ENCODE assay signal across 9 mouse cellular contexts in the genomic region with DNA sequence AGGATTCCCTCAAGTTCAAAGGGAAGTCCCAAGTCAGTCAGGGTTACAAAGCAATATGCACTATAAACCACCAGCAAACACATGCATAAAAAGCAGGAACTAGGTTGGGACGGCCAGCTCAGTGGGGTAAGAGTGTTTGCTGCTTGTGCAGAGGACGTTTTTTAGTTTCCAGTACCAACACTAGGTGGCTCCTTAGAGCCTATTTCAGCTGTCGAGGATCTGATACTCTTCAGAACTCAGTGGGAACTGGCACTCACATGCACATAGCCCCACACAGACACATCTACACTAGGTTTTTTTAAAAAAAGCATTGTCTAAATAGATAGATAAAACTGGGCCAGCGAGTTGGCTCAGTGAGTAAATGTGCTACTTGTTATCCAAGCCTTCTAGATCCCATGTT. TPM values are rescaled to one million over a fixed set of nuclear protein-coding genes. Genes with fewer than 3 reads are reported as not detected.
DNase-seq lines count a peak whose midpoint lies in the region; TF ChIP-seq lines count a peak whose summit lies in the region.
"Had no signal": no experiment of that assay in that cellular context is flagged by ENCODE, and none has a peak within 500 bp of the region (broad histone marks: within the 10 kb centered on the region; RNA-seq: fewer than 3 reads in every experiment).

No protein-coding gene starts in this region.

- peak in 1 of 2 experiments; percentile 15 for DNase-seq in heart, adult 2 months
- DNase-seq in heart, adult 9 months (ENCODE audit: low spot score in 2 of 2): no peak
- no peak for DNase-seq in spleen, adult 2 months (ENCODE audit: low read depth in 1 of 2, low spot score in 2 of 2)
- DNase-seq in spleen, postnatal 10 days (ENCODE audit: low spot score in 2 of 2): no peak
- peak; percentile 46 for DNase-seq in kidney, postnatal 10 days
- DNase-seq in retina, embryonic 14.5 days (ENCODE audit: low spot score): peak; percentile 61
- no peak for DNase-seq in urinary bladder, adult 2 months (ENCODE audit: low spot score)

- H3K27ac ChIP-seq in heart, adult 2 months: no peak overlapping the region
- H3K27ac ChIP-seq in spleen, adult 2 months (ENCODE audit: insufficient read depth, low read length): no peak overlapping the region
- H3K27ac ChIP-seq in cortical plate, adult 2 months (ENCODE audit: insufficient read depth, low read length): no peak overlapping the region
- H3K27ac ChIP-seq: neural tube, embryonic 13.5 days had no signal

- no peaks in the 10 kb centered on the region for H3K27me3 ChIP-seq in heart, adult 2 months (ENCODE audit: control insufficient read depth, insufficient read depth, low read length)
- H3K27me3 ChIP-seq in spleen, adult 2 months (ENCODE audit: control insufficient read depth, insufficient read depth, low read length): no peaks in the 10 kb centered on the region
- H3K27me3 ChIP-seq: neural tube, embryonic 13.5 days had no signal

- no peak for TF ChIP-seq EP300 in heart, adult 2 months (IDR thresholded peaks at IDR 0.05; ENCODE audit: insufficient read depth, low read depth, low read length)

- no peaks in the 10 kb centered on the region for H3K4me1 ChIP-seq in heart, adult 2 months (ENCODE audit: control insufficient read depth, insufficient read depth, low read length)
- H3K4me1 ChIP-seq in spleen, adult 2 months (ENCODE audit: control insufficient read depth, insufficient read depth, insufficient read length): no peaks in the 10 kb centered on the region
- H3K4me1 ChIP-seq in cortical plate, adult 2 months (ENCODE audit: control insufficient read depth, insufficient read depth, low read length): no peaks in the 10 kb centered on the region
- H3K4me1 ChIP-seq: neural tube, embryonic 13.5 days had no signal

- TF ChIP-seq POLR2A in heart, adult 2 months (IDR thresholded peaks at IDR 0.05; ENCODE audit: insufficient read depth, low read depth, low read length): no peak
- no peak for TF ChIP-seq POLR2A in spleen, adult 2 months (IDR thresholded peaks at IDR 0.05; ENCODE audit: low read depth, low read length)
- TF ChIP-seq POLR2A in cortical plate, adult 2 months (IDR thresholded peaks at IDR 0.05; ENCODE audit: extremely low read depth, insufficient read depth, low read length): no peak

- H3K4me3 ChIP-seq in heart, adult 2 months: no peak overlapping the region
- no peak overlapping the region for H3K4me3 ChIP-seq in spleen, adult 2 months (ENCODE audit: extremely low read depth, insufficient read depth, insufficient read length)
- no peak overlapping the region for H3K4me3 ChIP-seq in cortical plate, adult 2 months (ENCODE audit: insufficient read depth, low read length)
- H3K4me3 ChIP-seq: neural tube, embryonic 13.5 days had no signal

- no peaks in the 10 kb centered on the region for H3K79me2 ChIP-seq in heart, adult 2 months (replicated peaks; ENCODE audit: control insufficient read depth, insufficient read depth, low read length)

- H3K9ac ChIP-seq in heart, adult 2 months (ENCODE audit: low read depth, low read length): no peak overlapping the region
- H3K9ac ChIP-seq: neural tube, embryonic 13.5 days had no signal

- H3K36me3 ChIP-seq in heart, adult 2 months (ENCODE audit: control insufficient read depth, insufficient read depth, low read length): peaks cover 3% of the 10 kb centered on the region
- peaks cover 19% of the 10 kb centered on the region for H3K36me3 ChIP-seq in spleen, adult 2 months (ENCODE audit: control insufficient read depth, insufficient read depth, low read length)

- WGBS in heart, adult 2 months: 22% methylated on average over 4 of the region's 4 CpGs
- WGBS in spleen, adult 2 months: 42% methylated on average over 4 of the region's 4 CpGs

- peak; percentile 81 for TF ChIP-seq CTCF in heart, adult 2 months (IDR thresholded peaks at IDR 0.05)
- peak; percentile 11; the same call in 1 of the 2 replicates for TF ChIP-seq CTCF in spleen, adult 2 months (IDR thresholded peaks at IDR 0.05; ENCODE audit: extremely low read depth, insufficient read depth, insufficient read length, insufficient replicate concordance)
- TF ChIP-seq CTCF in cortical plate, adult 2 months (IDR thresholded peaks at IDR 0.05; ENCODE audit: extremely low read depth, insufficient read depth, low read length): peak; percentile 66

- intact Hi-C loops in heart, adult 2 months (cut with DNase I): loop anchor here (1.0 kb wide), 1 partner anchor 51 kb away; no protein-coding TSS in a partner anchor

RNA-seq across cellular contexts. Expression of a gene that starts 13.7 kb away (rescaled TPM):
- under 1 TPM; 0.08 to 0.09 TPM for total RNA-seq in heart, adult 2 months (2021)
- polyA plus RNA-seq in heart, adult 2 months (2012; rRNA removed): 0.12 and 0.23 TPM in 2 replicates
- 0.40 and 1.3 TPM in 2 replicates for polyA plus RNA-seq in spleen, adult 2 months (2012; rRNA removed)
- 0.09 and 0.13 TPM in 2 replicates for polyA plus RNA-seq in cortical plate, adult 2 months (2012; rRNA removed)
- polyA plus RNA-seq in urinary bladder, adult 2 months (2012; rRNA removed): 15.9 and 20.4 TPM in 2 replicates

RNA-seq across cellular contexts. Expression of a gene that starts 21.2 kb away (rescaled TPM):
- total RNA-seq in heart, adult 2 months (2021): 100 to 1,000 TPM; 246 to 262 TPM
- 72.1 and 87.2 TPM in 2 replicates for polyA plus RNA-seq in heart, adult 2 months (2012; rRNA removed)
- 66.5 and 90.9 TPM in 2 replicates for polyA plus RNA-seq in spleen, adult 2 months (2012; rRNA removed)
- 75.0 and 77.9 TPM in 2 replicates for polyA plus RNA-seq in cortical plate, adult 2 months (2012; rRNA removed)
- 177 and 227 TPM in 2 replicates for polyA plus RNA-seq in urinary bladder, adult 2 months (2012; rRNA removed)

Comparison
In these comparisons a context has a peak if more than half of its experiments do, and no peak if none do; other contexts are left out.
1. DNase-seq: peak in kidney, postnatal 10 days (single experiment) and retina, embryonic 14.5 days (single experiment); none in heart, adult 9 months (0 of 2), spleen, adult 2 months (0 of 2), spleen, postnatal 10 days (0 of 2) and urinary bladder, adult 2 months (single experiment).
2. CTCF ChIP-seq: peak in every context shown above with its lines; median percentile 81 in heart, adult 2 months; 66 in cortical plate, adult 2 months; 11 in spleen, adult 2 months.